Mouse (Mus musculus): ENCODE measurements around the gene Lrmda.

DNA sequence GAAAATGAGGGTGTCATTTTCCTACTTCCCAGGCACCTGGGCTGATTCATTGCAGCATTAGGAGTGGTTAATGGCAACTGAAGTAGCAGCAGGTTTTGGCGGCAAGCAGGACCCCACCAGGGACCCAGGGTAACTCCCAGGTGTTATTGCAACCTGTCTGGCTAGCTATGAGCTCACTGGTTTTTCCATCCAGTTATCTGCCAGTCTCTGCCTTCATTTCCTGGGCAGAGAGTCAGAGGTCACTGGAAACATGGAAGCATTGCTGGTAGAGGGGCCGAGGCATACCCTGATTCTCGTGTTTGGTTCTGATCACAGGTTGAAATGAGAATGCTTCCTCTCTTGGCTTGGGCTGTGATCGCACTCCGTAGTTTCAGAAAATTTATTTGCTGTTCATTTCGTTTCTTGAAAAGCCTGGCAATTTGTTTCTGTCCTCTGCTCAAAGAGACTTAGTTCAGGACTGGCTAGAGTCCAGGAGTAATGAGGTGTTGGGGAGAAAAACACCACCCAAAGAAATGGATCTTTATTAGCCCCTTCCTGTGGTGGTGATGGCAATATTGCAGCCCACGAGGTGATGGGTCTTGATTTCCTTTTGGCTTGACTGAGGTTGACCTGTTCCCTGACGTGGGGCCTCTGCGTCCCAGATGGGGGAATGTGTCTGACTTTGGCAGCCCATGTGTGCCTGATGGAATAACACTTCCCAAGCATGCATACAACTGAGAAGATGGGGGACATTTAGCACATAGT lies 688.6 kb downstream of the Lrmda start:
- TF ChIP-seq CTCF (IDR thresholded peaks at IDR 0.05; ENCODE audit: low read depth), result no peak
- TF ChIP-seq EP300 (IDR thresholded peaks at IDR 0.05; ENCODE audit: low read depth), result no peak

Measured in heart, postnatal 0 days (tissue).